ENCODE assay signal across 8 mouse cellular contexts in genomic region chr10:60191796-60192195, GRCm38 (mm10). TPM values are rescaled to one million over a fixed set of nuclear protein-coding genes. Genes with fewer than 3 reads are reported as not detected.
A peak's percentile ranks its signal among the peaks of the same experiment; 100 is the strongest.
DNase-seq lines count a peak whose midpoint lies in the region; ATAC-seq lines count a peak whose summit lies in the region.

No protein-coding gene starts in this region.

- no peaks in the 10 kb centered on the region for H3K36me3 ChIP-seq in hindbrain, embryonic 15.5 days

- H3K9ac ChIP-seq in hindbrain, embryonic 15.5 days, result peak overlapping the region; percentile 30

- H3K4me3 ChIP-seq in hindbrain, embryonic 15.5 days, result peak overlapping the region; percentile 34

- ATAC-seq in hindbrain, embryonic 15.5 days (ENCODE audit: low FRiP score, low read depth), result peak; percentile 57

- H3K27ac ChIP-seq in hindbrain, embryonic 15.5 days (replicated peaks), result 0 out of 2 replicates have a peak overlapping the region, but pooled peaks have one; percentile 40

- H3K4me2 ChIP-seq in hindbrain, embryonic 15.5 days, result peak overlapping the region; percentile 65

- WGBS in hindbrain, embryonic 15.5 days, result 1% methylated on average over 17 of the region's 17 CpGs

- peaks cover 45% of the 10 kb centered on the region for H3K4me1 ChIP-seq in hindbrain, embryonic 15.5 days (replicated peaks)

- peak; percentile 36 for DNase-seq in MEL-GATA-1-ER (ENCODE audit: extremely low read depth, low read depth)
- peak; percentile 83 for DNase-seq in cerebellum, adult 9-10 months
- peak; percentile 61 to 80 for DNase-seq in frontal cortex, postnatal 14 days (ENCODE audit: low spot score in 2 of 2)
- peak; percentile 76 to 82 for DNase-seq in layer of hippocampus, postnatal 36 days
- DNase-seq in lung, postnatal 25 days (ENCODE audit: low spot score), result peak; percentile 73
- peak; percentile 67 for DNase-seq in retina, adult 2 months (ENCODE audit: low read depth, low spot score)
- DNase-seq in thymus, postnatal 36 days, result peak; percentile 72 to 81

- H3K27me3 ChIP-seq in hindbrain, embryonic 15.5 days, result no peaks in the 10 kb centered on the region

- no peaks in the 10 kb centered on the region for H3K9me3 ChIP-seq in hindbrain, embryonic 15.5 days

RNA-seq across cellular contexts. Expression of gene Chst3, which starts 27.3 kb away (rescaled TPM):
- polyA plus RNA-seq in hindbrain, embryonic 15.5 days (2015; fragmentation: Nextera tagmentation; extraction: Ambion mirVana), result 1.8 and 2.2 TPM in 2 replicates
- 1 to 10 TPM; 2.2 to 2.8 TPM for total RNA-seq in layer of hippocampus, postnatal 36 days (2021)

Comparison
In these comparisons a context has a peak if more than half of its experiments do, and no peak if none do; other contexts are left out.
1. Peak in every context shown above with its lines: DNase-seq, ATAC-seq, H3K4me3 ChIP-seq and H3K27ac ChIP-seq.